Mouse (Mus musculus) lung, adult 2 months (tissue): ENCODE data around the gene Trim27.

Experiments
- CTCF ChIP-seq: fragments of 200-500 bp; IDR thresholded peaks from 2 replicates; pipeline ENCODE4 v1.5.1; 2011; ENCODE audit warnings: mild to moderate bottlenecking, low read length, control low read depth; ENCODE audit not compliant: insufficient read depth
- POLR2A ChIP-seq: fragments of 200-500 bp; IDR thresholded peaks from 2 replicates; pipeline ENCODE4 v1.6.1; 2011; ENCODE audit warnings: low read depth, mild to moderate bottlenecking, control low read depth, low read length, borderline replicate concordance; ENCODE audit errors: extremely low read depth

DNA sequence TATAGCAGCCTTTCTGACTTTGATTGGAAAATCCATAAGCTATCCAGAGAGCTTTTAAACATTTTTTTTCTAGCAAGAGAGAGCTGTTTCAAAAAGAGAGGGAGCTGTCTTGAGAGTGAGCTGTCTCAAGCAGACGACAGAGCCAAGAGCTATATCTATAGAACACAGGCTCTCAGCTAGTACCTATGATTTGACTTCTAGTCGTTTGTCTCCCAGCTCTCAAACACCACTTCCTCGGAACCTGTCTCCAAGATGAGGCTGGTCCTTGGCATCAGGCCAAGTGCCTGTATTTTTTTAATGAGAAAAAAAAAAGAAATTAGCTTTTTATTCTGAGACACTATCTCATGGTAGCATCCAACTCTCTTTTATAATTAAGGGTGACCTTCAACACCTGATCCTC lies 46.8 kb downstream of the Trim27 start:
- TF ChIP-seq CTCF (no peak), POLR2A (no peak)
